Mouse (Mus musculus) liver, adult 2 months (tissue): Measurements from ENCODE around the gene Uba1. TPM values are rescaled to one million over a fixed set of nuclear protein-coding genes. Genes with fewer than 3 reads are reported as not detected.

Experiments used
- DNase-seq: peaks from one replicate; pipeline ENCODE4 v3.0.0-alpha.2; 2011; ENCODE audit warnings: low read depth, low spot score; ENCODE audit errors: extremely low read depth
- H3K27ac ChIP-seq: fragments of 200-500 bp; replicated peaks from 2 replicates; pipeline ENCODE4 v1.5.1; 2012; ENCODE audit warnings: low read depth, mild to moderate bottlenecking, control low read depth, inconsistent platforms, low read length; ENCODE audit not compliant: insufficient read depth
- H3K27me3 ChIP-seq: fragments of 200-500 bp; 2 replicates; pipeline ENCODE4 v1.6.1; 2012; ENCODE audit warnings: mild to moderate bottlenecking, moderate library complexity, low read length, inconsistent platforms; ENCODE audit not compliant: control insufficient read depth, insufficient read depth
- H3K36me3 ChIP-seq: fragments of 200-500 bp; 2 replicates; pipeline ENCODE4 v1.6.1; 2012; ENCODE audit warnings: low read length, inconsistent platforms; ENCODE audit not compliant: control insufficient read depth, insufficient read depth
- H3K4me1 ChIP-seq: fragments of 200-500 bp; 2 replicates; pipeline ENCODE4 v1.6.1; 2011; ENCODE audit warnings: low read length; ENCODE audit not compliant: control insufficient read depth, insufficient read depth
- H3K4me3 ChIP-seq: fragments of 200-500 bp; 2 replicates; pipeline ENCODE4 v1.5.1; 2011; ENCODE audit warnings: low read depth, mild to moderate bottlenecking, control low read depth, low read length, moderate library complexity; ENCODE audit not compliant: insufficient read depth
- H3K79me2 ChIP-seq: fragments of 200-500 bp; 2 replicates; pipeline ENCODE4 v1.6.1; 2012; ENCODE audit warnings: inconsistent platforms, mild to moderate bottlenecking, low read length, moderate library complexity; ENCODE audit not compliant: control insufficient read depth, insufficient read depth
- H3K9ac ChIP-seq: fragments of 200-500 bp; 2 replicates; pipeline ENCODE4 v1.6.1; 2012; ENCODE audit warnings: low read depth, mild to moderate bottlenecking, control low read depth, inconsistent platforms, low read length
- CTCF ChIP-seq: fragments of 200-500 bp; IDR thresholded peaks from 2 replicates; pipeline ENCODE4 v1.5.1; 2011; ENCODE audit warnings: low read depth, low read length, control low read depth
- POLR2A ChIP-seq: fragments of 200-500 bp; IDR thresholded peaks from 2 replicates; pipeline ENCODE4 v1.6.1; 2011; ENCODE audit warnings: low read length, control low read depth; ENCODE audit not compliant: insufficient read depth; ENCODE audit errors: extremely low read depth
- WGBS: fragments of 180-500 bp; shearing (Covaris S2); methylation state at CpG from one replicate; pipeline ENCODE4 v1.1.7; 2018; 5-methylcytosine and 5-hydroxymethylcytosine counted together
- polyA plus RNA-seq: library from polyadenylated mRNA; depleted of rRNA; stranded (reverse); fragments of >200 nt; gene quantifications from 2 replicates; pipeline ENCODE4 v1.2.3, GENCODE M21; 2012; rRNA removed
- total RNA-seq: library from RNA; depleted of rRNA; stranded (reverse); fragments of >200 nt; gene quantifications from 2 replicates; pipeline ENCODE4 v1.2.3, GENCODE M21; 2014; rRNA removed

The Uba1 gene
- total RNA-seq = 69.8 and 90.9 TPM in 2 replicates
- 162 and 181 TPM in 2 replicates for polyA plus RNA-seq

- Histone ChIP-seq H3K79me2 (peaks cover 4% of the 10 kb centered on the region; the same call in 1 of the 2 replicates), H3K4me3 (peak within 1 kb of the TSS; percentile 69), H3K36me3 (no peaks in the 10 kb centered on the region), H3K27me3 (no peaks in the 10 kb centered on the region), H3K27ac (peak within 1 kb of the TSS; percentile 20; the same call in 1 of the 2 replicates), H3K4me1 (no peaks in the 10 kb centered on the region), H3K9ac (peak within 1 kb of the TSS; percentile 43)
- DNase-seq = peak; percentile 70
- TF ChIP-seq POLR2A (0 out of 2 replicates have a peak, but pooled peaks have one; percentile 24), CTCF (no peak)
- WGBS = under 1% methylated on average over 27 of the region's 27 CpGs
Observed at GRCm38 (mm10) chrX:20658026-20658652, at the start of gene Uba1. TSS of gene Uba1 (plus strand) at chrX:20658326.

GRCm38 (mm10) chrX:20608500-20608899 is 49.6 kb upstream of the Uba1 start:
- H3K9ac ChIP-seq = no peak overlapping the region
- TF ChIP-seq POLR2A (no peak), CTCF (no peak)
- no peaks in the 10 kb centered on the region for H3K4me1 ChIP-seq
- 87% methylated on average over 4 of the region's 4 CpGs for WGBS
- H3K4me3 ChIP-seq = no peak overlapping the region
- no peak for DNase-seq
- H3K79me2 ChIP-seq = no peaks in the 10 kb centered on the region
- no peaks in the 10 kb centered on the region for H3K36me3 ChIP-seq
- H3K27me3 ChIP-seq = no peaks in the 10 kb centered on the region
- no peak overlapping the region for H3K27ac ChIP-seq

- no peak for TF ChIP-seq CTCF
- no peak for TF ChIP-seq POLR2A
- peak overlapping the region; percentile 99 for H3K27ac ChIP-seq
- WGBS = 0% methylated on average over 17 of the region's 17 CpGs
- no peaks in the 10 kb centered on the region for H3K27me3 ChIP-seq
- H3K4me1 ChIP-seq = peaks cover 3% of the 10 kb centered on the region
- peaks cover 11% of the 10 kb centered on the region for H3K36me3 ChIP-seq
- peaks cover 20% of the 10 kb centered on the region for H3K79me2 ChIP-seq
- H3K4me3 ChIP-seq = peak overlapping the region; percentile 100
- H3K9ac ChIP-seq = peak overlapping the region; percentile 99
- DNase-seq = peak; percentile 33
Observed at GRCm38 (mm10) chrX:20616861-20617175, 41.3 kb upstream of the Uba1 start.

- peak within 1 kb of the TSS; percentile 99 for H3K27ac ChIP-seq
- H3K4me1 ChIP-seq = peaks cover 3% of the 10 kb centered on the region
- TF ChIP-seq CTCF (no peak), POLR2A (peak; percentile 61; the same call in 1 of the 2 replicates)
- peaks cover 11% of the 10 kb centered on the region for H3K36me3 ChIP-seq
- H3K9ac ChIP-seq = peak within 1 kb of the TSS; percentile 99
- WGBS = under 1% methylated on average over 47 of the region's 49 CpGs
- peak within 1 kb of the TSS; percentile 100 for H3K4me3 ChIP-seq
- H3K79me2 ChIP-seq = peaks cover 20% of the 10 kb centered on the region
- peak; percentile 87 for DNase-seq
- H3K27me3 ChIP-seq = no peaks in the 10 kb centered on the region
Observed at GRCm38 (mm10) chrX:20617176-20617902, 40.8 kb upstream of the Uba1 start, which contains the start of the genes Rbm10 and Ndufb11. TSS of gene Rbm10 (plus strand) at chrX:20617503. TSS of gene Ndufb11 (minus strand) at chrX:20617619.

- no peak for TF ChIP-seq POLR2A
- no peak for TF ChIP-seq CTCF
- WGBS = under 1% methylated on average over 29 of the region's 31 CpGs
- Histone ChIP-seq H3K4me3 (peak overlapping the region; percentile 100), H3K9ac (peak overlapping the region; percentile 99), H3K27me3 (no peaks in the 10 kb centered on the region), H3K27ac (peak overlapping the region; percentile 90), H3K79me2 (peaks cover 20% of the 10 kb centered on the region), H3K36me3 (peaks cover 11% of the 10 kb centered on the region), H3K4me1 (peaks cover 3% of the 10 kb centered on the region)
- no peak for DNase-seq
Observed at GRCm38 (mm10) chrX:20617903-20618399, 40.2 kb upstream of the Uba1 start.
